Mouse (Mus musculus) spleen, adult 2 months (tissue): Measurements from ENCODE around the gene Decr2. TPM values are rescaled to one million over a fixed set of nuclear protein-coding genes. Genes with fewer than 3 reads are reported as not detected.
"Not testable (repeated sequence)": the region's sequence is repeated elsewhere in the genome, so short reads cannot be mapped to it uniquely, and the experiment has no call there.

Experiments
- DNase-seq, 2 experiments: peaks; one replicate each; pipeline versions ENCODE4 v3.0.0 to v3.0.0-alpha.2; 2012 to 2021; ENCODE audit warnings: low spot score in 2 of 2, low read depth in 1 of 2
- H3K27ac ChIP-seq: fragments of 200-500 bp; 2 replicates; pipeline ENCODE4 v1.5.1; 2012; ENCODE audit warnings: low read length, inconsistent platforms; ENCODE audit not compliant: insufficient read depth
- H3K27me3 ChIP-seq: fragments of 200-500 bp; 2 replicates; pipeline ENCODE4 v1.6.1; 2012; ENCODE audit warnings: mild to moderate bottlenecking, moderate library complexity, low read length, inconsistent platforms; ENCODE audit not compliant: control insufficient read depth, insufficient read depth
- H3K36me3 ChIP-seq: fragments of 200-500 bp; 2 replicates; pipeline ENCODE4 v1.6.1; 2012; ENCODE audit warnings: mild to moderate bottlenecking, low read length, inconsistent platforms; ENCODE audit not compliant: control insufficient read depth, insufficient read depth
- H3K4me1 ChIP-seq: fragments of 200-500 bp; 2 replicates; pipeline ENCODE4 v1.6.1; 2011; ENCODE audit warnings: inconsistent platforms; ENCODE audit not compliant: control insufficient read depth, insufficient read depth, insufficient read length
- H3K4me3 ChIP-seq: fragments of 200-500 bp; 2 replicates; pipeline ENCODE4 v1.5.1; 2011; ENCODE audit warnings: mild to moderate bottlenecking, inconsistent platforms; ENCODE audit not compliant: insufficient read depth, insufficient read length; ENCODE audit errors: extremely low read depth
- CTCF ChIP-seq: fragments of 200-500 bp; IDR thresholded peaks from 2 replicates; pipeline ENCODE4 v1.5.1; 2011; ENCODE audit warnings: mild to moderate bottlenecking, inconsistent platforms; ENCODE audit not compliant: insufficient read depth, insufficient read length, insufficient replicate concordance; ENCODE audit errors: extremely low read depth
- POLR2A ChIP-seq: fragments of 200-500 bp; IDR thresholded peaks from 2 replicates; pipeline ENCODE4 v1.6.1; 2011; ENCODE audit warnings: low read depth, low read length, inconsistent platforms
- WGBS: fragments of 180-500 bp; shearing (Covaris S2); methylation state at CpG from one replicate; pipeline ENCODE4 v1.1.7; 2018; 5-methylcytosine and 5-hydroxymethylcytosine counted together
- polyA plus RNA-seq: library from polyadenylated mRNA; depleted of rRNA; stranded (reverse); fragments of >200 nt; gene quantifications from 2 replicates; pipeline ENCODE4 v1.2.3, GENCODE M21; 2012; rRNA removed

Decr2 gene
- polyA plus RNA-seq, 1 experiment, result 5.8 TPM

- TF ChIP-seq POLR2A (no peak), CTCF (no peak)
- no peak for DNase-seq
- Histone ChIP-seq H3K27ac (no peak overlapping the region), H3K4me3 (no peak overlapping the region), H3K27me3 (no peaks in the 10 kb centered on the region), H3K36me3 (no peaks in the 10 kb centered on the region), H3K4me1 (no peaks in the 10 kb centered on the region)
- WGBS, result 82% methylated on average over 4 of the region's 4 CpGs
Observed at GRCm38 (mm10) chr17:26045285-26045684, 44.9 kb downstream of the Decr2 start.

- Histone ChIP-seq H3K27me3 (no peaks in the 10 kb centered on the region), H3K4me1 (no peaks in the 10 kb centered on the region), H3K27ac (no peak overlapping the region), H3K4me3 (no peak overlapping the region), H3K36me3 (no peaks in the 10 kb centered on the region)
- TF ChIP-seq CTCF (no peak), POLR2A (no peak)
- DNase-seq, result no peak
- 77% methylated on average over 5 of the region's 5 CpGs for WGBS
Observed at GRCm38 (mm10) chr17:26043249-26043636, 46.9 kb downstream of the Decr2 start.

GRCm38 (mm10) chr17:26042599-26043248 is 47.4 kb downstream of the Decr2 start:
- Histone ChIP-seq H3K27me3 (no peaks in the 10 kb centered on the region), H3K27ac (no peak overlapping the region), H3K36me3 (no peaks in the 10 kb centered on the region), H3K4me3 (no peak overlapping the region), H3K4me1 (no peaks in the 10 kb centered on the region)
- TF ChIP-seq POLR2A (no peak), CTCF (no peak)
- 86% methylated on average over 12 of the region's 13 CpGs for WGBS
- DNase-seq, result no peak

- Histone ChIP-seq H3K27ac (no peak overlapping the region), H3K36me3 (no peaks in the 10 kb centered on the region), H3K4me1 (no peaks in the 10 kb centered on the region), H3K27me3 (no peaks in the 10 kb centered on the region), H3K4me3 (no peak overlapping the region)
- DNase-seq, result peak; percentile 12 to 33
- TF ChIP-seq CTCF (peak; percentile 83; the same call in 1 of the 2 replicates), POLR2A (no peak)
- 56% methylated on average over 9 of the region's 9 CpGs for WGBS
Observed at GRCm38 (mm10) chr17:26041111-26041802, 48.9 kb downstream of the Decr2 start.

- not testable (repeated sequence) for DNase-seq, H3K4me1 ChIP-seq, H3K27me3 ChIP-seq, H3K4me3 ChIP-seq, H3K27ac ChIP-seq, H3K36me3 ChIP-seq
- 82% methylated on average over 8 of the region's 8 CpGs for WGBS
Observed at GRCm38 (mm10) chr17:26040711-26041110, 49.4 kb downstream of the Decr2 start.

- no peak overlapping the region for H3K27ac ChIP-seq
- H3K36me3 ChIP-seq, result no peaks in the 10 kb centered on the region
- no peak for DNase-seq
- no peak overlapping the region for H3K4me3 ChIP-seq
- TF ChIP-seq POLR2A (no peak), CTCF (no peak)
- H3K4me1 ChIP-seq, result no peaks in the 10 kb centered on the region
- WGBS, result 88% methylated on average over 6 of the region's 6 CpGs
- H3K27me3 ChIP-seq, result no peaks in the 10 kb centered on the region
Observed at GRCm38 (mm10) chr17:26032037-26032436, 58.1 kb downstream of the Decr2 start.

GRCm38 (mm10) chr17:26031583-26031982 is 58.6 kb downstream of the Decr2 start:
- Histone ChIP-seq H3K4me1 (no peaks in the 10 kb centered on the region), H3K27ac (no peak overlapping the region), H3K4me3 (no peak overlapping the region), H3K27me3 (no peaks in the 10 kb centered on the region), H3K36me3 (no peaks in the 10 kb centered on the region)
- no peak for DNase-seq
- TF ChIP-seq CTCF (no peak), POLR2A (no peak)
- WGBS, result 88% methylated on average over 5 of the region's 5 CpGs

Other genes starting within 250 kb of the Decr2 start
- gene Gm20683, start 248.6 kb downstream of the Decr2 start, polyA plus RNA-seq, result 29.5 and 34.1 TPM in 2 replicates
- gene Rhot2, start 245.5 kb downstream of the Decr2 start, polyA plus RNA-seq, result 62.1 and 77.0 TPM in 2 replicates
- 34.5 and 45.0 TPM in 2 replicates for gene Wdr90, start 228.8 kb downstream of the Decr2 start, polyA plus RNA-seq
- gene Mcrip2, start 221.6 kb downstream of the Decr2 start, polyA plus RNA-seq, result 17.3 and 21.7 TPM in 2 replicates
- gene Mettl26, start 215.3 kb downstream of the Decr2 start, polyA plus RNA-seq, result 53.6 and 81.2 TPM in 2 replicates
- gene Wfikkn1, start 209.5 kb downstream of the Decr2 start, polyA plus RNA-seq, result 0.74 and 0.99 TPM in 2 replicates
- gene Rab40c, start 170.6 kb downstream of the Decr2 start, polyA plus RNA-seq, result 26.8 and 31.6 TPM in 2 replicates
- 203 and 239 TPM in 2 replicates for gene Pigq, start 145.4 kb downstream of the Decr2 start, polyA plus RNA-seq
- gene Nhlrc4, start 145.4 kb downstream of the Decr2 start, polyA plus RNA-seq, result 4.3 and 4.7 TPM in 2 replicates
- not detected in 2 replicates for gene A930017K11Rik, start 137.8 kb downstream of the Decr2 start, polyA plus RNA-seq
- 35.0 and 45.9 TPM in 2 replicates for gene Capn15, start 104.5 kb downstream of the Decr2 start, polyA plus RNA-seq
- gene Rab11fip3, start 20.8 kb downstream of the Decr2 start, polyA plus RNA-seq, result 13.3 and 13.6 TPM in 2 replicates
- 13.7 and 17.7 TPM in 2 replicates for gene Nme4, start 5.3 kb upstream of the Decr2 start, polyA plus RNA-seq
- 44.9 and 58.3 TPM in 2 replicates for gene Tmem8, start 23.0 kb upstream of the Decr2 start, polyA plus RNA-seq
- gene Mrpl28, start 33.2 kb upstream of the Decr2 start, polyA plus RNA-seq, result 39.5 and 49.5 TPM in 2 replicates
- 18.6 and 18.9 TPM in 2 replicates for gene Axin1, start 48.4 kb upstream of the Decr2 start, polyA plus RNA-seq
- 47.8 and 49.0 TPM in 2 replicates for gene Pdia2, start 108.8 kb upstream of the Decr2 start, polyA plus RNA-seq
- gene Rgs11, start 112.6 kb upstream of the Decr2 start, polyA plus RNA-seq, result 11.5 and 16.1 TPM in 2 replicates
- gene Arhgdig, start 117.4 kb upstream of the Decr2 start, polyA plus RNA-seq, result 7.7 and 15.8 TPM in 2 replicates
- gene Fam234a, start 153.9 kb upstream of the Decr2 start, polyA plus RNA-seq, result 22.9 and 26.4 TPM in 2 replicates
- gene Luc7l, start 162.6 kb upstream of the Decr2 start, polyA plus RNA-seq, result 13.8 and 14.5 TPM in 2 replicates